Mouse (Mus musculus) gastrocnemius, postnatal 36 days (tissue): ENCODE results near the gene Kansl3. TPM values are rescaled to one million over a fixed set of nuclear protein-coding genes. Genes with fewer than 3 reads are reported as not detected.

Source experiments
- DNase-seq, 2 experiments: peaks; one replicate each; pipeline ENCODE4 v3.0.0; 2022
- intact Hi-C: fragments of 180-260 bp; cut with DNase I; formaldehyde crosslinking; loops from one replicate; pipeline ENCODE4 v1.15.1; 2025
- total RNA-seq, 2 experiments: library from RNA; stranded (reverse); gene quantifications; 2 replicates each; pipeline ENCODE4 v1.2.3; 2021

Gene Kansl3
- total RNA-seq, 2 experiments from 2014 or later = 36.1 to 39.1 TPM

- DNase-seq = no peak
- intact Hi-C loops = loop anchor here (5.0 kb wide), 1 partner anchor 173 kb away; no protein-coding TSS in a partner anchor
Observed at GRCm38 (mm10) chr1:36323746-36324448, 45.1 kb downstream of the Kansl3 start.

- intact Hi-C loops = loop anchor here (5.0 kb wide), 1 partner anchor 174 kb away; no protein-coding TSS in a partner anchor
- DNase-seq = no peak
Observed at GRCm38 (mm10) chr1:36323076-36323475, 45.9 kb downstream of the Kansl3 start.

- no peak for DNase-seq
- intact Hi-C loops = loop anchor here (5.0 kb wide), 1 partner anchor 175 kb away; no protein-coding TSS in a partner anchor
Observed at GRCm38 (mm10) chr1:36321829-36322573, 47.0 kb downstream of the Kansl3 start.

GRCm38 (mm10) chr1:36321164-36321563 is 47.8 kb downstream of the Kansl3 start:
- intact Hi-C loops = loop anchor here (5.0 kb wide), 1 partner anchor 176 kb away; no protein-coding TSS in a partner anchor
- DNase-seq = no peak

GRCm38 (mm10) chr1:36315776-36316100 is 53.2 kb downstream of the Kansl3 start:
- intact Hi-C loops = no loop called here
- no peak for DNase-seq

GRCm38 (mm10) chr1:36314959-36315775 is 53.8 kb downstream of the Kansl3 start:
- intact Hi-C loops = no loop called here
- no peak for DNase-seq

- no peak for DNase-seq
- intact Hi-C loops = no loop called here
Observed at GRCm38 (mm10) chr1:36309498-36309901, 59.5 kb downstream of the Kansl3 start.

GRCm38 (mm10) chr1:36308966-36309475 is 60.0 kb downstream of the Kansl3 start:
- intact Hi-C loops = no loop called here
- no peak for DNase-seq

GRCm38 (mm10) chr1:36308451-36308901 is 60.5 kb downstream of the Kansl3 start:
- no peak for DNase-seq
- intact Hi-C loops = no loop called here

GRCm38 (mm10) chr1:36307495-36308280 is 61.3 kb downstream of the Kansl3 start, which contains the start of gene Arid5a:
Arid5a (plus strand) TSS chr1:36307733.
- intact Hi-C loops = no loop called here
- DNase-seq = peak; percentile 73 to 83

GRCm38 (mm10) chr1:36307121-36307494 is 61.9 kb downstream of the Kansl3 start:
- intact Hi-C loops = no loop called here
- DNase-seq = no peak

- intact Hi-C loops = no loop called here
- DNase-seq = no peak
Observed at GRCm38 (mm10) chr1:36306120-36306519, 62.9 kb downstream of the Kansl3 start.

GRCm38 (mm10) chr1:36304764-36305163 is 64.2 kb downstream of the Kansl3 start:
- intact Hi-C loops = no loop called here
- peak in 1 of 2 experiments; percentile 42 for DNase-seq

- intact Hi-C loops = no loop called here
- peak; percentile 69 to 79 for DNase-seq
Observed at GRCm38 (mm10) chr1:36303381-36304320, 65.3 kb downstream of the Kansl3 start.

GRCm38 (mm10) chr1:36302957-36303356 is 66.0 kb downstream of the Kansl3 start:
- intact Hi-C loops = no loop called here
- no peak for DNase-seq

- no peak for DNase-seq
- intact Hi-C loops = no loop called here
Observed at GRCm38 (mm10) chr1:36302273-36302672, 66.7 kb downstream of the Kansl3 start.

- DNase-seq = no peak
- intact Hi-C loops = no loop called here
Observed at GRCm38 (mm10) chr1:36300486-36300885, 68.5 kb downstream of the Kansl3 start.

GRCm38 (mm10) chr1:36299676-36300075 is 69.3 kb downstream of the Kansl3 start:
- no peak for DNase-seq
- intact Hi-C loops = no loop called here

- intact Hi-C loops = no loop called here
- no peak for DNase-seq
Observed at GRCm38 (mm10) chr1:36299126-36299525, 69.9 kb downstream of the Kansl3 start.
